Mouse (Mus musculus): ENCODE results near the gene Kank4. TPM values are rescaled to one million over a fixed set of nuclear protein-coding genes. Genes with fewer than 3 reads are reported as not detected.
"Not testable (repeated sequence)": the region's sequence is repeated elsewhere in the genome, so short reads cannot be mapped to it uniquely, and the experiment has no call there.

The Kank4 gene
- polyA plus RNA-seq, 1 experiment from 2014 or later: 0.61 TPM

- Histone ChIP-seq H3K9me3 (ENCODE audit: control insufficient read depth, low read length) (no peaks in the 10 kb centered on the region), H3K4me3 (ENCODE audit: low read length) (no peak overlapping the region), H3K4me2 (ENCODE audit: low read length) (no peak overlapping the region), H3K27me3 (replicated peaks; ENCODE audit: control insufficient read depth, insufficient read depth, low read length) (no peaks in the 10 kb centered on the region), H3K4me1 (ENCODE audit: control insufficient read depth, insufficient read depth, low read depth, low read length) (no peaks in the 10 kb centered on the region), H3K27ac (ENCODE audit: low read depth, low read length) (no peak overlapping the region), H3K9ac (ENCODE audit: low read depth, low read length) (no peak overlapping the region), H3K36me3 (ENCODE audit: control insufficient read depth, insufficient read depth, low read length) (no peaks in the 10 kb centered on the region)
- WGBS: 94% methylated on average over 16 of the region's 16 CpGs
- no peak for ATAC-seq
Measured at GRCm38 (mm10) chr4:98837715-98838505, 20.6 kb upstream of the Kank4 start.

- H3K36me3 ChIP-seq (ENCODE audit: control insufficient read depth, insufficient read depth, low read length): no peaks in the 10 kb centered on the region
- H3K4me1 ChIP-seq (ENCODE audit: control insufficient read depth, insufficient read depth, low read depth, low read length): no peaks in the 10 kb centered on the region
- H3K4me3 ChIP-seq (ENCODE audit: low read length): no peak overlapping the region
- H3K9ac ChIP-seq (ENCODE audit: low read depth, low read length): no peak overlapping the region
- WGBS: 39% methylated on average over 5 of the region's 5 CpGs
- H3K27me3 ChIP-seq (replicated peaks; ENCODE audit: control insufficient read depth, insufficient read depth, low read length): no peaks in the 10 kb centered on the region
- H3K4me2 ChIP-seq (ENCODE audit: low read length): no peak overlapping the region
- H3K9me3 ChIP-seq (ENCODE audit: control insufficient read depth, low read length): no peaks in the 10 kb centered on the region
- no peak for ATAC-seq
- H3K27ac ChIP-seq (ENCODE audit: low read depth, low read length): no peak overlapping the region
Measured at GRCm38 (mm10) chr4:98836519-98836918, 19.2 kb upstream of the Kank4 start.

DNA sequence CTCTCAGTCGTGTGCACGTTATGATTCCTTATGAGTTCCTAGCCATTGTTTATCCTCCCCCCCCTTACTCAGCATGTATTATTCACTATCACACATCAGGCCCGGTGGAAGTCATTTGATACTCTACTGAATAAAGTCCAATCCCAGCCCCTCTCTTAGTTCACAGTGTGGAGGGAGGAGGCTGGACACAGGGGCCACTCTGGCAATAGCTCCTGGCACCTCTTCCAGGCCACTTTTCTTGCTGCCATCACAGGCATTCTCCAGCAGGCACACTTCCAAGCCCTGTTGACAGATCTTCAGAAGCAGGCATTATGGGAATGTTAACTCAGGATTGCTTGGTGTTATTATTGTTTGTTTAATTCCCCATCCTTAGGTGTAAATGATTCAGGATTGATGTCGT, 17.4 kb upstream of the Kank4 start:
- no peak overlapping the region for H3K4me3 ChIP-seq (ENCODE audit: low read length)
- no peaks in the 10 kb centered on the region for H3K4me1 ChIP-seq (ENCODE audit: control insufficient read depth, insufficient read depth, low read depth, low read length)
- H3K9me3 ChIP-seq (ENCODE audit: control insufficient read depth, low read length): no peaks in the 10 kb centered on the region
- 56% methylated on average over 4 of the region's 4 CpGs for WGBS
- no peak overlapping the region for H3K4me2 ChIP-seq (ENCODE audit: low read length)
- no peak for ATAC-seq
- H3K9ac ChIP-seq (ENCODE audit: low read depth, low read length): no peak overlapping the region
- no peak overlapping the region for H3K27ac ChIP-seq (ENCODE audit: low read depth, low read length)
- no peaks in the 10 kb centered on the region for H3K36me3 ChIP-seq (ENCODE audit: control insufficient read depth, insufficient read depth, low read length)
- no peaks in the 10 kb centered on the region for H3K27me3 ChIP-seq (replicated peaks; ENCODE audit: control insufficient read depth, insufficient read depth, low read length)

- H3K4me2 ChIP-seq (ENCODE audit: low read length): no peak overlapping the region
- no peak for ATAC-seq
- H3K4me3 ChIP-seq (ENCODE audit: low read length): no peak overlapping the region
- H3K27me3 ChIP-seq (replicated peaks; ENCODE audit: control insufficient read depth, insufficient read depth, low read length): no peaks in the 10 kb centered on the region
- no peak overlapping the region for H3K9ac ChIP-seq (ENCODE audit: low read depth, low read length)
- no peaks in the 10 kb centered on the region for H3K4me1 ChIP-seq (ENCODE audit: control insufficient read depth, insufficient read depth, low read depth, low read length)
- WGBS: 64% methylated on average over 1 of the region's 1 CpGs
- no peak overlapping the region for H3K27ac ChIP-seq (ENCODE audit: low read depth, low read length)
- H3K36me3 ChIP-seq (ENCODE audit: control insufficient read depth, insufficient read depth, low read length): no peaks in the 10 kb centered on the region
- H3K9me3 ChIP-seq (ENCODE audit: control insufficient read depth, low read length): no peaks in the 10 kb centered on the region
Measured at GRCm38 (mm10) chr4:98831726-98832125, 14.4 kb upstream of the Kank4 start.

DNA sequence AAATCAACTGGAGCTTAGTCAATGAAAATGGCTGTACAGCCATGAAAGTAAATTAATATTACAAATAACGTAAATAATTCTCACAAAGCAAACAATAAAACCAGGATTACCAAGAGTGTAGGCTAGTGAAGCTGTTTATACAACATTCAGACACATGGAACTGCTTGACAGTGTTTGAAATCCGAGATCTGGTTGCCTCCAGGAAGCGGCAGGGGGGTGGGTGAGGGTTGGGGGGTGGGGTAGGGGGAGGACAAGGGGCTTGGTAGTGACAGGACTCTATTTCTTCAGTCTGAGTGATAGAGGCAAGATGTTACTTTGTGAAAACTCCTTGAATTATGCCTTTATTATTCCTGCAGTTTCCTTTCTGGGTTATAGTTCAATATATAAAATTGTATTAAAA, 9.4 kb upstream of the Kank4 start:
- H3K27ac ChIP-seq (ENCODE audit: low read depth, low read length): no peak overlapping the region
- ATAC-seq: no peak
- H3K4me1 ChIP-seq (ENCODE audit: control insufficient read depth, insufficient read depth, low read depth, low read length): no peaks in the 10 kb centered on the region
- no peak overlapping the region for H3K4me2 ChIP-seq (ENCODE audit: low read length)
- H3K9ac ChIP-seq (ENCODE audit: low read depth, low read length): no peak overlapping the region
- no peak overlapping the region for H3K4me3 ChIP-seq (ENCODE audit: low read length)
- H3K9me3 ChIP-seq (ENCODE audit: control insufficient read depth, low read length): no peaks in the 10 kb centered on the region
- no peaks in the 10 kb centered on the region for H3K27me3 ChIP-seq (replicated peaks; ENCODE audit: control insufficient read depth, insufficient read depth, low read length)
- no peaks in the 10 kb centered on the region for H3K36me3 ChIP-seq (ENCODE audit: control insufficient read depth, insufficient read depth, low read length)
- 55% methylated on average over 3 of the region's 3 CpGs for WGBS

- not testable (repeated sequence) for H3K4me2 ChIP-seq (ENCODE audit: low read length); H3K36me3 ChIP-seq (ENCODE audit: control insufficient read depth, insufficient read depth, low read length); H3K27me3 ChIP-seq (replicated peaks; ENCODE audit: control insufficient read depth, insufficient read depth, low read length); H3K9ac ChIP-seq (ENCODE audit: low read depth, low read length); H3K4me3 ChIP-seq (ENCODE audit: low read length); H3K4me1 ChIP-seq (ENCODE audit: control insufficient read depth, insufficient read depth, low read depth, low read length); H3K9me3 ChIP-seq (ENCODE audit: control insufficient read depth, low read length); ATAC-seq; H3K27ac ChIP-seq (ENCODE audit: low read depth, low read length)
- WGBS: 89% methylated on average over 1 of the region's 1 CpGs
Measured at GRCm38 (mm10) chr4:98823740-98824139, 6.4 kb upstream of the Kank4 start, which contains the start of gene I0C0044D17Rik. I0C0044D17Rik (minus strand) TSS chr4:98823840.

- 67% methylated on average over 3 of the region's 3 CpGs for WGBS
Measured at GRCm38 (mm10) chr4:98823047-98823446, 5.7 kb upstream of the Kank4 start.

DNA sequence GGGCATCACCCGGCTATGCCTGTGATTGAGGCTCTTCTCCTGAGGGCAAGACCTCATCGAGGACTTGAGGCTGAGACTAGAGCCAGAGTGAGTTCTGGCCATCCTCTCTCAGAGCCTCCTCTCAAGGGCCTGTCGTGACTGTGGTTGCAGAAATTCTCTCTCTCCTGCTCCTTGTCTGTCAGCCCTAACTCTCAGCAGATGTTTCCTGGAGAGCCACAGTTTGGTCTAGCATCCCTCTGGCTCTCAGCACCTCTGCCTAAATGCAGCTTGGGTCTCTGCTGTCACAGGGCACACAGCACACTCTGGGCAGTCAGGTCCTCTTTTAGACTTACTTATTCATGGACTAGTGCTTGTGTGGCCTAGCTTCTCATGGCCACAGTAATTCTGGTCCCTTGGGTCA, 5.1 kb upstream of the Kank4 start:
- Histone ChIP-seq H3K9me3 (ENCODE audit: control insufficient read depth, low read length) (no peaks in the 10 kb centered on the region), H3K4me3 (ENCODE audit: low read length) (no peak overlapping the region), H3K27me3 (replicated peaks; ENCODE audit: control insufficient read depth, insufficient read depth, low read length) (peaks cover 9% of the 10 kb centered on the region), H3K27ac (ENCODE audit: low read depth, low read length) (no peak overlapping the region), H3K4me1 (ENCODE audit: control insufficient read depth, insufficient read depth, low read depth, low read length) (peaks cover 5% of the 10 kb centered on the region), H3K36me3 (ENCODE audit: control insufficient read depth, insufficient read depth, low read length) (no peaks in the 10 kb centered on the region), H3K4me2 (ENCODE audit: low read length) (no peak overlapping the region), H3K9ac (ENCODE audit: low read depth, low read length) (no peak overlapping the region)
- 75% methylated on average over 3 of the region's 3 CpGs for WGBS
- ATAC-seq: no peak

More at GRCm38 (mm10) chr4:98823047-98823446, 5.7 kb upstream of the Kank4 start:
- Histone ChIP-seq H3K4me3 (ENCODE audit: low read length) (no peak overlapping the region), H3K4me1 (ENCODE audit: control insufficient read depth, insufficient read depth, low read depth, low read length) (peaks cover 1% of the 10 kb centered on the region), H3K27ac (ENCODE audit: low read depth, low read length) (no peak overlapping the region), H3K9ac (ENCODE audit: low read depth, low read length) (no peak overlapping the region), H3K36me3 (ENCODE audit: control insufficient read depth, insufficient read depth, low read length) (no peaks in the 10 kb centered on the region), H3K9me3 (ENCODE audit: control insufficient read depth, low read length) (no peaks in the 10 kb centered on the region), H3K27me3 (replicated peaks; ENCODE audit: control insufficient read depth, insufficient read depth, low read length) (peaks cover 7% of the 10 kb centered on the region), H3K4me2 (ENCODE audit: low read length) (no peak overlapping the region)
- ATAC-seq: no peak

DNA sequence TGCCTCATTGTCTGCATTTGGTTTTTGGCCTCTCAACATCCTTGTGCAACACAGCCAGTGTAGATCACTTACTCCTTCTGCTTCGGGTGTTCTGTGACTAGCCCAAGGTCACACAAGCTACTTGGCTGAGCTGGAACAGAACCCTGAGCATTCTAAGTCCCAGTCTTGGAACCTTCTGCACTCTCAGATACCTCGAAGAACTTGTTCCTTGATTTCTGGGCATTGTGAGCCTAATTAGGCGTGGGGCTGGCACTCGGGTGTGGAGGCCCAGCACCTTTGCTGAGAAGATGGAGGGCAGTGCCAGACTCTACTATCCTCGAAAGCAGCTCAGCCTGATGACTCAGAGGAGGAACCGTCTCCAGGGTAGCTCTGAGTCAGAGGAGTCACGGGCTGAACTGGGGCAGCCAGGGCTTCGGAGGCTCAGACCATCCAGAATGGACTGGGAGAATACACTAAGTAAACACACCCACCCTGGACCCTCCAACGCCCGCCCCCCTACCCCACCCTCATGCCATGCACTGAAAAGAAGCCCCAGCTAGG, 1.9 kb upstream of the Kank4 start:
- ATAC-seq: no peak
- Histone ChIP-seq H3K27me3 (replicated peaks; ENCODE audit: control insufficient read depth, insufficient read depth, low read length) (peaks cover 9% of the 10 kb centered on the region), H3K27ac (ENCODE audit: low read depth, low read length) (no peak overlapping the region), H3K4me1 (ENCODE audit: control insufficient read depth, insufficient read depth, low read depth, low read length) (peaks cover 5% of the 10 kb centered on the region), H3K9ac (ENCODE audit: low read depth, low read length) (no peak overlapping the region), H3K36me3 (ENCODE audit: control insufficient read depth, insufficient read depth, low read length) (no peaks in the 10 kb centered on the region), H3K9me3 (ENCODE audit: control insufficient read depth, low read length) (no peaks in the 10 kb centered on the region), H3K4me3 (ENCODE audit: low read length) (no peak overlapping the region), H3K4me2 (ENCODE audit: low read length) (no peak overlapping the region)
- WGBS: 90% methylated on average over 10 of the region's 10 CpGs
